Mouse (Mus musculus): ENCODE results near the gene Ndel1.

The Ndel1 gene

GRCm38 (mm10) chr11:68896247-68896646, 24.6 kb upstream of the Ndel1 start:
- in situ Hi-C loops (cut with MboI, MseI) = no loop called here

GRCm38 (mm10) chr11:68893911-68894464, 22.3 kb upstream of the Ndel1 start:
- in situ Hi-C loops (cut with MboI, MseI) = no loop called here

GRCm38 (mm10) chr11:68892233-68892832, 20.7 kb upstream of the Ndel1 start:
- in situ Hi-C loops (cut with MboI, MseI) = no loop called here

- in situ Hi-C loops (cut with MboI, MseI) = no loop called here
Measured at GRCm38 (mm10) chr11:68891823-68892222, 20.2 kb upstream of the Ndel1 start.

- in situ Hi-C loops (cut with MboI, MseI) = no loop called here
Measured at GRCm38 (mm10) chr11:68890625-68891024, 19.0 kb upstream of the Ndel1 start.

- in situ Hi-C loops (cut with MboI, MseI) = no loop called here
Measured at GRCm38 (mm10) chr11:68888653-68889052, 17.0 kb upstream of the Ndel1 start.

- in situ Hi-C loops (cut with MboI, MseI) = no loop called here
Measured at GRCm38 (mm10) chr11:68888253-68888652, 16.6 kb upstream of the Ndel1 start, which contains the start of gene Rnf222. TSS of gene Rnf222 (plus strand) at chr11:68888553.

GRCm38 (mm10) chr11:68886091-68886490, 14.4 kb upstream of the Ndel1 start:
- in situ Hi-C loops (cut with MboI, MseI) = no loop called here

GRCm38 (mm10) chr11:68884368-68884767, 12.7 kb upstream of the Ndel1 start:
- in situ Hi-C loops (cut with MboI, MseI) = no loop called here

GRCm38 (mm10) chr11:68883843-68884242, 12.2 kb upstream of the Ndel1 start:
- in situ Hi-C loops (cut with MboI, MseI) = no loop called here

GRCm38 (mm10) chr11:68882107-68882506, 10.4 kb upstream of the Ndel1 start:
- in situ Hi-C loops (cut with MboI, MseI) = no loop called here

- in situ Hi-C loops (cut with MboI, MseI) = no loop called here
Measured at GRCm38 (mm10) chr11:68878811-68879210, 7.2 kb upstream of the Ndel1 start.

GRCm38 (mm10) chr11:68874841-68875240, 3.2 kb upstream of the Ndel1 start:
- in situ Hi-C loops (cut with MboI, MseI) = no loop called here

- in situ Hi-C loops (cut with MboI, MseI) = no loop called here
Measured at GRCm38 (mm10) chr11:68871277-68871676, 381 bp downstream of the Ndel1 start.

- in situ Hi-C loops (cut with MboI, MseI) = no loop called here
Measured at GRCm38 (mm10) chr11:68864544-68865189, 7.0 kb downstream of the Ndel1 start.

- in situ Hi-C loops (cut with MboI, MseI) = no loop called here
Measured at GRCm38 (mm10) chr11:68863631-68864091, 8.0 kb downstream of the Ndel1 start.

- in situ Hi-C loops (cut with MboI, MseI) = no loop called here
Measured at GRCm38 (mm10) chr11:68862260-68862659, 9.4 kb downstream of the Ndel1 start.

- in situ Hi-C loops (cut with MboI, MseI) = loop anchor here in 1 of 2 experiments (10.0 kb wide), 1 partner anchor 265 kb away; the partner anchor contains the start of genes 9130213A22Rik, Aloxe3 and Hes7
Measured at GRCm38 (mm10) chr11:68859943-68860593, 11.6 kb downstream of the Ndel1 start.

GRCm38 (mm10) chr11:68857329-68857728, 14.3 kb downstream of the Ndel1 start:
- in situ Hi-C loops (cut with MboI, MseI) = loop anchor here in 1 of 2 experiments (10.0 kb wide), 1 partner anchor 267 kb away; the partner anchor contains the start of genes 9130213A22Rik, Aloxe3 and Hes7

GRCm38 (mm10) chr11:68854621-68855020, 17.0 kb downstream of the Ndel1 start:
- in situ Hi-C loops (cut with MboI, MseI) = loop anchor here in 1 of 2 experiments (10.0 kb wide), 1 partner anchor 270 kb away; the partner anchor contains the start of genes 9130213A22Rik, Aloxe3 and Hes7

- in situ Hi-C loops (cut with MboI, MseI) = loop anchor here in 1 of 2 experiments (10.0 kb wide), 1 partner anchor 271 kb away; the partner anchor contains the start of genes 9130213A22Rik, Aloxe3 and Hes7
Measured at GRCm38 (mm10) chr11:68853611-68854401, 17.9 kb downstream of the Ndel1 start.
